Mouse (Mus musculus): ENCODE results near the gene Fcgbp.
"Not testable (repeated sequence)": the region's sequence is repeated elsewhere in the genome, so short reads cannot be mapped to it uniquely, and the experiment has no call there.

Fcgbp gene

DNA sequence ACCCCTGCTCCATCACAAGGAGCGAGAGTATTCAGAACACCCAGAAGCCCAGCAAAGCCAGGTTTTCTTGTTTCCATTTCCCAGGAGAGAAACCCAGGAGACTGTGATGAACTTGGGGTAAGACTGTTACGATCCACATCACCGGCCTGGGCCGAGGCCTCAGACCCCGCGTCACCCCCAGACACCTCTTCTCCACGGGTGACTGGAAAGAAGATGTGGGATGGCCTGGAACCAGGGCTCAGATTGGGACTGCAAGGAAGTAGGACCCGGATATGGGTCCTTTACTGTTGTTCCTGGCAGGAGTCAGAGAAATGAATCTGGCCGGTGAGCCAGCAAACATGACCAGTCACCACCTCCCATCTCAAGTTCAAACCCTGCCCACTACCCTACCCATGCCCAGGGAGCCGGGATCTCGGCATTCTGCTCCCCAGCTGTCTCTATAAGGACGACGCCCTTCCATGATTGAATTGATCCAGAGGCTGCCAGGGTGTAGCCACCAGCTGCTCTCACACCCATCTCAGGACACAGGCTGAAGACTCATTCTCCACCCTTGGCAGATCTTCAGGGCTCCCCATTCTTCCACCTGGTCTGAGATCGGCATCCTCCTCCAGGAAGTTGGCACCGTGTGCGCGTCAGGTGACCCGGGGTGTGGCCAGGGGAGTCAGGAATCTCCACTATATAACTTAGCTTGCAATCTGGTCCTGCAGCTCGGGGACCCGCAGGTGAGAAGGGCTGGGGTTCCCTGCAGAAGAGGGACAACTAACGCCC lies at the start of gene Fcgbp:
Fcgbp (plus strand) TSS at position 706 of the 768 bp plus-strand sequence.
- DNase-seq (ENCODE audit: low read depth, low spot score): no peak

DNA sequence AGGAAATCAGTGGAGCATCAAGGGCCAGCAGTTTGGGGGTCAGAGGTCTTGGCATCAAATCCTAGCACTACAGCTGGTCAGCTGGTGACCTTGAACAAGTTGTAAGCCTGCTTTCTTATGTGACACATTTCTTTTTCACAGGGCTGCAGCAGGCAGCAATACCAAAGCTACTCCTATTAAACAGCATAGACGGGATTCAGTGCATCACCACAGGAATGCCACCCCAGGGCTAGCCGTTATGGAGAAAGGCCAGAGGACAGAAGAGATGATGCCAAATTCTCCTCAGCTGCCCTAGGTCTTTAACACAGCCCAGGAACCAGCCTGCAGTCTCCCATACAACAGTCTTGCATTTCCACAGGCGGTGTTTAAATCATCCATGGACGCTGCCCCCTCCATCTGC lies 26.5 kb upstream of the Fcgbp start:
- no peak for DNase-seq (ENCODE audit: low read depth, low spot score)

DNA sequence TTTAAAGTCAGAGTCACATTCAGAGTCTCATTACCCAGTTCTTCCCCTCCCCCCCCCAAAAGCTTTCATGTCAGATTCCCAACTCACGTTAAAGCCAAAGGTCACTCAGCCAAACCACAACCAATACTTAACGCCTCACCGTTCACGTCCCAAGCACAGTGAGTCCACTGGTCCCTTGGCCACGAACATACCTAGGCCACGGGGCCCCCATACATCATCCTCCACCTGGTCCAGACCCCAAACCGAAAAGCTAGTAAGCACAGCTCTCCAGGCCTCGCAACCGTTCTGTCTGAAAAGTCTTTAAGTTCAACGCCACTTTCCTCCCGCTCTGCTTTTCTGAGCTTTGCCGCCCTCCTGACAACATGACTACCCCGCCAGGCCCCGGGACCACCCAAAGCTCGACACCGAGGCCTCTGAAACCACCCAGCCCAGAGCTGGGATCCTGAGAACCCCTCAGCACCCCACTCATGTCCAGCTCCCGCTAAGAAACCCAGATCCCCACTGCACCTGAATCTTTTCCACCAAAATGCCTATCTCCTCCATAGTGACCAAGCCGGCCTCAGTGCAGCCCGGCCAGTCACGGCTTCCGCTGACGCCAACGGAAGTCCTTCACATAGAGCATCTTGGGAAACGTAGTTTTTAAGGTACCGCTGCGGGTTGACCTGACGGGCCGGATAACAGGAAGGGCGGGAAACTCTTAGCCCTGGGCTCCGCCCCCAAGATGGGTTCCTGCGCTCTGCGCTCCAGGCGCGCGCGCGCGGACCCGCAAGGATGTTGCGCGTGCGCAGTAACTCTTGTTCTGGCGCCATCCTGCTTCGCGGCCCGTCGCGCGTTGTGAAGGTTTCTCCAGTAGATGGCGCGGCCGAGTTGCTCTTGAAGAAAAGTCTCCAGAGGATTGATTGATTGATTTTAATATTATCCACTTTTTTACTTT lies 21.3 kb upstream of the Fcgbp start, which contains the start of gene Psmc4:
Psmc4 (minus strand) TSS at position 626 of the 934 bp plus-strand sequence.
- peak; percentile 99 for DNase-seq (ENCODE audit: low read depth, low spot score)

DNA sequence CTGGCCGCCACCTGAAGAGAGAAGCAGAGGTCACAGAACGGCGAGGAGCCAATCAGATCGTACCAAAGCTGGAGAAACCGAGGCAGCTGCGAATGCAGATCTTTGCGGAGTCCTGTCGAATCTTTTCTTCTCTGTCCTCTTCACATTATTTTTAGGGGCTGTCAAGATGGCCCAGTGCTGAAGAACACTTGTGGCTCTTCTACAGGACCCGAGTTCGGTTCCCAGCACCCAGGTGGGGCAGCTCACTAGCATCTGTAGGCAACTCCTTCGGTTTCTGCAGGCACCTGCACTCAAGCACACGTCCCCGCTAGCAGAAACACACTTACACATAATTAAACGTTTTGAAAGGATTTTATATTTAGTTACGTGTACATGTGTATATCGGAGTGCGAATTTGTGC lies 20.5 kb upstream of the Fcgbp start:
- no peak for DNase-seq (ENCODE audit: low read depth, low spot score)

DNA sequence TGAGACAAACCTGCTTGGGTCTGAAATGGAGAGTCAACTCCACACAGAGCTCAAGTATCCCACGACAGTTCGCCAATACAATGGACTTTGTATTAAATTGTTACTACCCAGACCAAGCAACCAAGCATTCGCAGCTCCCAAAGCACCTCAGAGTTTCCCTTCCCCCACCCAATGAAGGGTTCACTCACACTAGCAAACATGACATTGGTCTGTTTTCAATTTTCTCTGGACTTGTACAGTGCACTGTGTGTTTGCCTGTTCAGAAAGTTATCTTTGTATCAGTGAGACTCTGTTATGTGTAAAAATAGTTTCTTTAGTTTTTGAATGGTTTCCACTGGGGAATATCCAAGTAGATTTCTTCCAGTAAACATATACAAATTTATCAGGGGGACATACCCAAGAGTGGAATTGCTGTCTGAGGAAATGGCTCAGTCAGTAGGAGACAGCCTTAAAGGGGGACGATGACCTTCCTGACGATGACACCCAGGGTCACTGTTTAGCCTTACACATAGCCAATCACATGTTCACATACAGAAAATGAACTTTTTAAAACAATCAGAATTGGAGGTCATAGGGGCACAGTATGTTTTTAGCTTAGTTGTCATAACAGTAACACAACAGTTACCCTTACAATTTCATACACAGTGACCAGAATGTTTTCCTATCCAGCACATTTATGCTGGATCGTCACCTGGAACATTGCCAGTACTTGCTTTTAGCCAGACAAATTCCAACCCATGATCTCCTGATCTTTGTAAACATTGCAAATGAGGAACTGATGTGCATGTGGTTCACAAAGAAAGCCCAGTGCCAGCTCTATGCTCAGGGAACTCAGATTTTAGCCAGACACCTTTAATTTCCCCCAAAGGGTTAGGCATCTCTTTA lies 17.7 kb upstream of the Fcgbp start:
- DNase-seq (ENCODE audit: low read depth, low spot score): no peak

DNA sequence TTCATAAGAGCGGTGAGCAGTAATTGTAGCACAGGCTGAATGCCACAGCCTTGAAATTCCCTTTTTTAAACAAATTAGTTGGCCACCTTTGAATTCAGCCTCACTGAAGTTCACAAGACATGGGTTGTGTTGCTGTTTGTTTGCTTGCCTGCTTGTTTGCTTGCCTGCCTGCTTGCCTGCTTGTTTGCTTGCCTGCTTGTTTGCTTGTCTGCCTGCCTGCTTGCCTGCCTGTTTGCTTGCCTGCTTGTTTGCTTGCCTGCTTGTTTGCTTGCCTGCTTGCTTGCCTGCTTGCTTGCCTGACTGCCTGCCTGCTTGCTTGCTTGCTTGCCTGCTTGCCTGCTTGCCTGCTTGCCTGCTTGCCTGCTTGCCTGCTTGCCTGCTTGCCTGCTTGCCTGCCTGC lies 11.1 kb upstream of the Fcgbp start:
- no peak for DNase-seq (ENCODE audit: low read depth, low spot score)

DNA sequence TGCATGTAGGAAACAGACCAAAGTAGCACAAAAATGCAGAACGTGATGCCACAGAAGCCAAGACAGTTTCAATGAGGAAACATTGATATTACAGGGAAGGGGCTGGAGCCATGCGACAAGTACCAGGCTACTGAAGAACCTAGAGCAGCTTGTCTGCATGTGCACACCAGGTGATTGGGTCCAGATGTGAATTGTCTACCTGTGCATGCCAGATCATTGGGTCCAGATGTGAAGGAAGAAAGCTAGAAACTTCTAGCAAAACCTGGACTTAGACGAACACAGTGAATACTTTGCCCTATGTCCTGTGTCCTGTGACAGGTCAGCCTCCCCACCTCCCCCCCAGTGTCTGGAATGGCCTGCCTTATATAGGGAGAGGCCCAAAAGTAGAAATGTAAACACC lies 2.4 kb upstream of the Fcgbp start:
- no peak for DNase-seq (ENCODE audit: low read depth, low spot score)

DNA sequence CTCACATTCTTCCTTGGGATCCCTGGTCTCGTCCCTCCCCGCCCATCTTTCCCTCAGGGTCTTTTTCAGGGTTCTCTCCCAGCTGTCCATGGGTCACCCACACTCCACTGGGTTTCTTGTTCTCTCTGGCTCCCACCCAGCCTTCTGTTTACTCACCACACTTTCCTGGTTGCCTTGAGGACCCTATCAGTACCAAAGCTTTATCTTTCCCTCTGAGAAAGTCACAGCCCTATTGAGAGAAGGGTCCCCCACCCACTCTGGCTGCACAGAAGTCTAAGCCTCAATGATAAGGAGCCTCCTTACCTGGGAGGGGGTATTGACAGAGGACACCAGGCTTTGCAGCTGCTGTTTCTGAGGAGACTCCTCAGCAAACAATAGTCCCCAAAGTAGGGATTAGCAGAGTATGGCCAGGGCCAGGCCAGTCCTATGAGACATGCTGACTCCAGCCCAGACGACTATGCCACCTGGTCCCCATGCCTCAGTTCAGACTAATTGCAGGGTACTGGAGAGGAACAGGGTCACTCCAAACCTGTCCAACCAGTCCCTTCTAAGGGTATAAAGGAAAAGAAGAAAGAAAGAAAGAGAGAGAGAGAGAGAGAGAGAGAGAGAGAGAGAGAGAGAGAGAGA lies 1.4 kb upstream of the Fcgbp start:
- no peak for DNase-seq (ENCODE audit: low read depth, low spot score)

DNA sequence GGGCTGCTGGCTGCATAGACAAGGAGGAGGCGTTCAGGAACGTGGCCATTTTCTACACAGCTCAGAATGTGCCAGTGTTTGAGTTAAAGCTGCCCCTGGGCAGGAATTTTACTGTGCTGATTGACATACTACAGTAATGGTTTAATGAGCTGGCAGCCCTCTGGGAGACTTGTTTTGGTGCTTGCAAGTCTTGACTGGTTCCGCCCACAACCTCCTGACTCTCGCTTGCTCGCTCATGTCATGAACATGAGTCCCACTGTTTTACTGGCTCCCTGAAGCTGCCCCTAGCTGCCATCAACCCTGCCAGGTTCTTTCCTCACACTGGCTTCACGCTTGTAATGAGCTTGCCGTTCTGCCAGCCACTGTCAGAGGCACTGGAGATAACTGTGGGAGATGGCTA lies 13.2 kb downstream of the Fcgbp start:
- no peak for DNase-seq (ENCODE audit: low read depth, low spot score)

DNA sequence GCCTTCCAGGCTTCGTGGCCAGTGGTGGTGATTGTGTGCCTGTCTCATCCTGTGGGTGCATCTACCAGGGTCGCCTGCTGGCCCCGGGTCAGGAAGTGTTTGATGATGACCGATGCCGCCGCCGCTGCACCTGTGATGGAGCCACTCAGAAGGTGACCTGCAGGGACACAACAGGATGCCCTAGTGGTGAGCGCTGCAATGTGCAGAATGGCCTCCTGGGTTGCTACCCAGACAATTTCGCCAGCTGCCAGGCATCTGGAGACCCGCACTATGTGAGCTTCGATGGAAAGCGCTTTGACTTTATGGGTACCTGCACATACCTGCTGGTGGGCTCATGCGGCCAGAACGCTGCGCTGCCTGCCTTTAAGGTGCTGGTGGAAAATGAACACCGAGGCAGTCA lies 15.2 kb downstream of the Fcgbp start:
- DNase-seq (ENCODE audit: low read depth, low spot score): peak; percentile 51

DNA sequence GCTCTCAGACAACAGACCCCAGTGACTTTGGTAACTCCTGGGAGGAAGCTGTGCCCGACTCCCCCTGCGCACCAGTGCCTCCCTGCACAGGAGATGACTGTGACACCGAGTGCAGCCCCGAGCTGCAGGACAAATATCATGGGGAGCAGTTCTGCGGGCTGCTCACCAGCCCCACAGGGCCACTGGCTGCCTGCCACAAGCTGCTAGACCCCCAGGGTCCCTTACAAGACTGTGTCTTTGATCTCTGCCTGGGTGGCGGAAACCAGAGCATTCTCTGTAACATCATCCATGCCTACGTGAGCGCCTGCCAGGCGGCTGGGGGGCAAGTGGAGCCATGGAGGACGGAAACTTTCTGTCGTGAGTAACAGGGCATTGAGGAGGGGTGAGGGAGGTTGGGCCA lies 22.5 kb downstream of the Fcgbp start:
- no peak for DNase-seq (ENCODE audit: low read depth, low spot score)

DNA sequence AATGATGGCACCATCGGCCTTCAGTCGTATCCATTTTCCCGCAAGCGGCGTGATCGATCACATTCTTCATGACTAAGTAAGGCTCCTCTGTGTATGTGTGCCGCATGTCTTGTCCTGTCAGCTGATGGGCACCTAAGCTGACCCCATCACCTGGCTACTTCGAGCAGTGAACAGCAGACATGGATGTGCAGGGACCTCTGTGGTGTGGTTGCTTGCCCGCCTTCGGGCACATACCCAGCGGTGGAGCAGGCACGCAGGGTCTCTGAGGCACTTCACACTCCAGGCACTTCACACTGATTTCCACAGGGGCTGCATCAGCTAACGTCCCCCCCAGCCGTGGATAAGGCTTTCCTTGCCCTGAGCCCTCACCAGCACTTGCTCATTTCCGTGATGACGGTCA lies 28.1 kb downstream of the Fcgbp start:
- DNase-seq (ENCODE audit: low read depth, low spot score): no peak

DNA sequence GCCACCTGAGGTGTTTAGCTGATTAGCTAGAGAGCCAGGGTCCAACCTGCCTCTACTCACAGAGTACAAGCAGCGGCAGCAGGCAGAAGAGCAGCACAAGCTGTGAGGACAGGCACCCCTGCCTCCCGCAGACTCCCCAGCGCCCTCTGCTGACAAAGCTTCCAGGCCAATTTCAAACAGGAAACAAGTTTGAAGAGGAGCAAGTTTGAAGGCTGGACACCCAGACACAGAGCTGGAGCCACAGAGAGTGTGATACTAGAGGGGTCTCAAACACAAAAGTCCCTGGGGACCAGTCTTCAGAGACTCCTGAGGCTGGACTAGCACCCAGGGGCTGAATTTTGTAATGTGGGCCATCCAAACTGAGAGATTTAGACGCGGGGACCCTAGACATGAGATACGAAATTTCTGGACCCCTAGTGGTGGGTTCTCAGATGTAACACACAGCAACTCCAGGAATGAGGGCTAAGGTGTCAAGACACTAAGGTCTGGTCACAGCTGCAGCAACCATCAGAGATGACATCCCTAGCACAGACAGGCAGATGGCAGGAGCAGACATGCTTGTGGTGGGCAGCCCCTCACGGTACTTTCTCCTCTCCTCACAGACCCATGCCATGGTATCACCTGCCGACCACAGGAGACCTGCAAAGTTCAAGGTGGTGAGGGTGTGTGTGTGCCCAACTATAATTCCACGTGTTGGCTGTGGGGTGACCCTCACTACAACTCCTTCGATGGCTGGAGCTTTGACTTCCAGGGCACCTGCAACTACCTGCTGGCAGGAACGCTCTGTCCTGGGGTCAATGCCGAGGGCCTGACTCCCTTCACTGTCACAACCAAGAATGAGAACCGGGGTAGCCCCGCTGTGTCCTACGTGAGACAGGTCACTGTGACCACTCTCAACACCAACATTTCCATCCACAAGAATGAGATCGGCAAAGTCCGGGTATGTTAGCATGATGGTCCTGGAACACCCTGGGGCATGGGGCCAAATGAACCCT lies 29.9 kb downstream of the Fcgbp start:
- DNase-seq (ENCODE audit: low read depth, low spot score): peak; percentile 84

DNA sequence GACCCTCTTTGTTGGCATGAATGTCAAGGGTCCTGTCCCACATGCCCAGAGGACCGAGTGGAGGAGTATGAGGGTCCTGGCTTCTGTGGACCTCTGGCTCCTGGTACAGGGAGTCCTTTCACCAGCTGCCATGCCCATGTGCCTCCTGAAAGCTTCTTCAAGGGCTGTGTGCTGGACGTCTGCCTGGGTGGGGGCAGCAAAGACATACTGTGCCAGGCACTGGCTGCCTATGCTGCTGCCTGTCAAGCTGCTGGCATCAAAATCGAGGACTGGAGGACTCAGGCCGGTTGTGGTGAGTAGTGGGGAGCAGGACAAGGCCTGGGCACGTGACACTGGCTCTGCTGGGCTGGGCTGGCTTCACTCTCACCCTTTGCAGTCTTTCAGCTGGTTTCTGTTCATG lies 31.9 kb downstream of the Fcgbp start:
- not testable (repeated sequence) for DNase-seq (ENCODE audit: low read depth, low spot score)

DNA sequence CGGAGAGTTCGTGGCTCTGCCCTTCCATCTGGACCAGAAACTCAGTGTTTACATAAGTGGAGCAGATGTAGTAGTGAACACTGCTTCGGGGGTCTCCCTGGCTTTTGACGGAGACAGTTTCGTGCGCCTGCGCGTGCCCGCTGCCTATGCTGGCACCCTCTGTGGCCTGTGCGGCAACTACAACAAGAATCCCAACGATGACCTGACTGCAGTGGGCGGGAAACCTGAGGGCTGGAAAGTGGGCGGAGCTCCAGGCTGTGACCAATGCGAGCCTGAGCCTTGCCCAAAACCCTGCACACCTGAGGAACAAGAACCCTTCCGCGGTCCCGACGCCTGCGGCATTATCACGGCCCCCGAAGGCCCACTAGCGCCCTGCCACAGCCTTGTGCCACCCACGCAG lies 33.6 kb downstream of the Fcgbp start:
- DNase-seq (ENCODE audit: low read depth, low spot score): peak; percentile 71

DNA sequence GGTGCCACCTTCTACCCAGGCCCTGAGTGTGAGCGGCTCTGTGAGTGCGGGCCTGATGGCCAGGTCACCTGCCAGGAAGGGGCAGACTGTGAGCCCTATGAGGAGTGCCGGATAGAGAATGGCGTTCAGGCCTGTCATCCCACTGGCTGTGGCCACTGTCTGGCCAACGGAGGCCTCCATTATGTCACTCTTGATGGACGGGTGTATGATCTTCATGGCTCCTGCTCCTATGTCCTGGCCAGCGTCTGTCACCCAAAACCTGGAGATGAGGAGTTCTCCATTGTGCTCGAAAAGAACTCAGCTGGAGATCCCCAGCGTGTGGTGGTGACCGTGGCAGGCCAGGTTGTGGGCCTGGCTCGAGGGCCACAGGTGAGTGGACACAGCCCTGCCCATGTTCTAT lies 35.2 kb downstream of the Fcgbp start:
- no peak for DNase-seq (ENCODE audit: low read depth, low spot score)

DNA sequence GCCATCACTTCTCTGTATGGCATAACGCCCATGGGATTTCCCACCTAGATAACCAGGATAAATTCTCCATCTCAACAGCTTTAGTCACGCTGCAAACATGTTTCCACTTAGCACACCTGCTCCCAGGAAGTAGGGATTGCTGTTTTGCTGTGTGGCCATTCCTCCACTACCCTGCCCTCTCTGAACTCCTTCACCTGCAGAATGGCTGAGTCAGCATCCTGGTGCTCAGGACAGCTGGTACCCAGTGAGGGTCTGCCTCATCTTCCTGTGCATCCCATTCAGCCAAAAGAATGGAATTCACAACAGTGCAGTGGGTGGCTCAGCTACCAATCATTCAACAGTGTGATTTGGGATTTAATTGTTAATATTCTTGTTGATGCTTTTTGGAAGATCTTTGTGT lies 43.6 kb downstream of the Fcgbp start:
- no peak for DNase-seq (ENCODE audit: low read depth, low spot score)

DNA sequence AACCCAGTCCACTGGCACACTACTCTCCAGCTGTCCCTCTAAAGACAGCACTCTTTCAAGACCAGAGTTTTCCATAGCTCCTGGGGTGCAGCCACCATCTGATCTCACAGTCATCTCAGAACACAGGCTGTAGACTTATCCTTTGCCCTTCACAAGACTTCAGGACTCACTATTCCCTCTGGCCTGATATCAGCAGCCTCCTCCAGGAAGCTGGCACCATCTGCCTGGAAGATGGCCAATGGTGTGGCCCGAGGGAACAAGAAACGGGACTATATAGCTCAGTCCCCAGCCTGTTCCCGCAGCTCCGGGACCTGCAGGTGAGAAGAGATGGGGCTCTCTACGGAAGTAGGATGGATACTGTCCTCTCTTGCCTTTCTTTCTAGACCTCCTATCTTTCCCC lies 58.1 kb downstream of the Fcgbp start, which contains the start of gene 9530053A07Rik:
9530053A07Rik (plus strand) TSS at position 301 of the 400 bp plus-strand sequence.
- DNase-seq (ENCODE audit: low read depth, low spot score): no peak

DNA sequence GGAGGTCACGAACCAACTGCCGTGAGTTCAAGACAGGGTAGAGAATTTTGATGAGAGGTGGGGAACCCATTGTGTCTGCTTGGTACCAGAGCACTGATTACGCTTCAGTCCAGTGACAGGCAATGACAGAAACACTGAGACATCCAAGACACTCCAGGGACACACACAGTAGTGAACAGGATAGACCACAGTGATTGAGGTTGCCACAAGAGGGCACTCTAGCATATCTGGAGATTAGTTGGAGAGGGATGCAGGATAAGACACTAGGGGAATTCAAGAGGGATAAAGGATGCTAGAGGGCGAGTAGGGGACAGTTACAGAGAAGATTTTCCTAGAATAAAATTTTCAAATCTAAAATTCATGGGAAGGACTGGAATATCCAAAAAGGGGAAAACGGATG lies 66.6 kb downstream of the Fcgbp start:
- peak; percentile 76 for DNase-seq (ENCODE audit: low read depth, low spot score)

DNA sequence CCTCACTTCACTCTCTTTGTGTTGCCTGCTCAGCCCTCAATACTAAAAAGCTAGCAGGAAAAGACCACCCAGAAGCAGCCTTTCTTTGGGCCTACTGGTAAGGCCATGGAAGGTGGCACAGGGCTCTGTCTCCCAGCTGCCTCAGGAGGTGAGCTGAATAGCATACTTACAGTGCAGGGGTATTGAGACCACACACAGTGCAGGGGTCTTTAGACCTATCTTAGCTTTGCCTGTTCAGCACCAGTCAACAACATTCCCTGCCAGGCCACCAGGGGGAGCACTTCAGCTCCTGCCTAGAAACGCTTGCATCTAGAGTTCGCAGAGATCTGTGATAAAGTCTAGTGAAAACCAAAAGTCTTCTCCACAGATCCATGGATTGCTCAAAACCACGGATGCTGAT lies 77.2 kb downstream of the Fcgbp start:
- DNase-seq (ENCODE audit: low read depth, low spot score): peak; percentile 91
